Mouse (Mus musculus) cerebellum, postnatal 25 days (tissue): ENCODE data around the gene Zbtb16.
A peak's percentile ranks its signal among the peaks of the same experiment; 100 is the strongest.

ENCODE experiments used
- DNase-seq, 2 experiments: peaks; one replicate each; pipeline ENCODE4 v3.0.0; 2021; ENCODE audit warnings: mixed read lengths in 2 of 2

Gene Zbtb16

GRCm38 (mm10) chr9:48662361-48663051, 173.5 kb downstream of the Zbtb16 start:
- DNase-seq = no peak

GRCm38 (mm10) chr9:48661225-48662023, 174.6 kb downstream of the Zbtb16 start:
- no peak for DNase-seq

- DNase-seq = no peak
Observed at GRCm38 (mm10) chr9:48655525-48656169, 180.4 kb downstream of the Zbtb16 start.

- no peak for DNase-seq
Observed at GRCm38 (mm10) chr9:48654730-48655129, 181.3 kb downstream of the Zbtb16 start.

GRCm38 (mm10) chr9:48653399-48654070, 182.5 kb downstream of the Zbtb16 start:
- no peak for DNase-seq

GRCm38 (mm10) chr9:48652026-48652425, 184.0 kb downstream of the Zbtb16 start:
- DNase-seq = no peak

- no peak for DNase-seq
Observed at GRCm38 (mm10) chr9:48650846-48651245, 185.2 kb downstream of the Zbtb16 start.

- peak; percentile 59 to 67 for DNase-seq
Observed at GRCm38 (mm10) chr9:48649851-48650685, 186.0 kb downstream of the Zbtb16 start.

- DNase-seq = peak; percentile 26 to 31
Observed at GRCm38 (mm10) chr9:48649098-48649766, 186.8 kb downstream of the Zbtb16 start.

- DNase-seq = no peak
Observed at GRCm38 (mm10) chr9:48648285-48649097, 187.5 kb downstream of the Zbtb16 start.

GRCm38 (mm10) chr9:48647648-48648284, 188.3 kb downstream of the Zbtb16 start:
- peak; percentile 9 to 12 for DNase-seq

- no peak for DNase-seq
Observed at GRCm38 (mm10) chr9:48646781-48647647, 189.0 kb downstream of the Zbtb16 start.

- peak; percentile 72 to 80 for DNase-seq
Observed at GRCm38 (mm10) chr9:48646251-48646650, 189.8 kb downstream of the Zbtb16 start.

GRCm38 (mm10) chr9:48645648-48646126, 190.3 kb downstream of the Zbtb16 start:
- no peak for DNase-seq

GRCm38 (mm10) chr9:48644926-48645647, 190.9 kb downstream of the Zbtb16 start:
- DNase-seq = peak; percentile 52 to 64

GRCm38 (mm10) chr9:48644376-48644775, 191.6 kb downstream of the Zbtb16 start:
- peak in 1 of 2 experiments; percentile 1 for DNase-seq

- DNase-seq = peak in 1 of 2 experiments; percentile 0
Observed at GRCm38 (mm10) chr9:48641636-48642035, 194.4 kb downstream of the Zbtb16 start.

GRCm38 (mm10) chr9:48640881-48641280, 195.1 kb downstream of the Zbtb16 start:
- no peak for DNase-seq
